Mouse (Mus musculus) liver (tissue): ENCODE measurements at regions not wholly inside any gene's neighbourhood (a gene's known extent, or its start where the extent isn't known, plus 50 kb on each side); places are given as distances from the start of the nearest gene placed in this dataset.

Experiments used
- DNase-seq: peaks from one replicate; pipeline ENCODE4 v3.0.0-alpha.2; 2020; ENCODE audit warnings: mixed read lengths

GRCm38 (mm10) chr8:98066214-98066613 is 1350.1 kb downstream of the Cdh8 start:
- DNase-seq, result no peak

GRCm38 (mm10) chr8:98065387-98065786 is 1350.9 kb downstream of the Cdh8 start:
- DNase-seq, result peak; percentile 4

- no peak for DNase-seq
Measured at GRCm38 (mm10) chr8:98061778-98062177, 1354.5 kb downstream of the Cdh8 start.

- DNase-seq, result no peak
Measured at GRCm38 (mm10) chr8:98053651-98054050, 1362.6 kb downstream of the Cdh8 start.

- DNase-seq, result no peak
Measured at GRCm38 (mm10) chr8:98016540-98016939, 1399.7 kb downstream of the Cdh8 start.
